Mouse (Mus musculus): Measurements from ENCODE around the gene Ripk3. TPM values are rescaled to one million over a fixed set of nuclear protein-coding genes. Genes with fewer than 3 reads are reported as not detected.
A peak's percentile ranks its signal among the peaks of the same experiment; 100 is the strongest.

Gene Ripk3
- polyA plus RNA-seq, 1 experiment from 2014 or later, result 13.2 TPM

DNA sequence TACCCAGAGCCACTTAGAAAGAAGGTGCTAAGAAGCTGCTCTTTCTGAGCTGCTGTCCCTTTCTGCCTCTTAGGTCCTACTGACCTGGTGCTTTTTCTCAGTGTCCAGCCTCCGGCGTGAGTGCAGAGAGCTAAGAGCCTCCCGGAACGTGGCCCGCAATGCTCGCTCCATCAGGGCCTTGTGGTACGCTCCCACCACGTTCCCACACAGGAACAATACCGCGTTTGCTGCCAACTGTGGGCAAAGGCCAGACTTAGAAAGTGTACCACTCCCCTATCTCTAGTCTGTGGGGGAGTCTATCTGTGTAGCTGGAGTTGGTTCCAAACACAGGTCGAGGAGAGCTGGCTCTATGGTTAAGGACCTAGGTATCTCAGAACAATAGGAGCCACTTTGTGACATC, 7.9 kb downstream of the Ripk3 start:
- no peaks in the 10 kb centered on the region for H3K9me3 ChIP-seq (ENCODE audit: control insufficient read depth, low read length)
- no peaks in the 10 kb centered on the region for H3K27me3 ChIP-seq (ENCODE audit: control insufficient read depth, insufficient read depth, low read length)
- 82% methylated on average over 11 of the region's 11 CpGs for WGBS
- no peak overlapping the region for H3K9ac ChIP-seq (ENCODE audit: low read length)
- H3K4me3 ChIP-seq (ENCODE audit: low read depth, low read length), result no peak overlapping the region
- TF ChIP-seq EP300 (optimal IDR thresholded peaks at IDR 0.05) (no peak), CTCF (IDR thresholded peaks at IDR 0.05; ENCODE audit: low read depth) (no peak)
- ATAC-seq (ENCODE audit: low FRiP score, low TSS enrichment), result no peak; the same call in 1 of the 2 replicates
- H3K4me1 ChIP-seq (replicated peaks; ENCODE audit: control insufficient read depth, insufficient read depth), result no peaks in the 10 kb centered on the region
- no peak overlapping the region for H3K27ac ChIP-seq (replicated peaks)
- no peak for DNase-seq (ENCODE audit: low spot score)
- H3K36me3 ChIP-seq (ENCODE audit: control insufficient read depth, insufficient read depth, low read length), result no peaks in the 10 kb centered on the region
- H3K4me2 ChIP-seq (replicated peaks; ENCODE audit: low read depth), result no peak overlapping the region

GRCm38 (mm10) chr14:55779656-55780055, 9.0 kb downstream of the Ripk3 start:
- Histone ChIP-seq H3K9ac (ENCODE audit: low read length) (no peak overlapping the region), H3K4me1 (replicated peaks; ENCODE audit: control insufficient read depth, insufficient read depth) (no peaks in the 10 kb centered on the region), H3K27me3 (ENCODE audit: control insufficient read depth, insufficient read depth, low read length) (no peaks in the 10 kb centered on the region), H3K27ac (replicated peaks) (no peak overlapping the region), H3K4me2 (replicated peaks; ENCODE audit: low read depth) (no peak overlapping the region), H3K4me3 (ENCODE audit: low read depth, low read length) (no peak overlapping the region), H3K9me3 (ENCODE audit: control insufficient read depth, low read length) (no peaks in the 10 kb centered on the region), H3K36me3 (ENCODE audit: control insufficient read depth, insufficient read depth, low read length) (no peaks in the 10 kb centered on the region)
- WGBS, result 59% methylated on average over 16 of the region's 16 CpGs
- ATAC-seq (ENCODE audit: low FRiP score, low TSS enrichment), result no peak
- no peak for DNase-seq (ENCODE audit: low spot score)
- TF ChIP-seq CTCF (IDR thresholded peaks at IDR 0.05; ENCODE audit: low read depth), result no peak
- TF ChIP-seq EP300 (optimal IDR thresholded peaks at IDR 0.05), result no peak

DNA sequence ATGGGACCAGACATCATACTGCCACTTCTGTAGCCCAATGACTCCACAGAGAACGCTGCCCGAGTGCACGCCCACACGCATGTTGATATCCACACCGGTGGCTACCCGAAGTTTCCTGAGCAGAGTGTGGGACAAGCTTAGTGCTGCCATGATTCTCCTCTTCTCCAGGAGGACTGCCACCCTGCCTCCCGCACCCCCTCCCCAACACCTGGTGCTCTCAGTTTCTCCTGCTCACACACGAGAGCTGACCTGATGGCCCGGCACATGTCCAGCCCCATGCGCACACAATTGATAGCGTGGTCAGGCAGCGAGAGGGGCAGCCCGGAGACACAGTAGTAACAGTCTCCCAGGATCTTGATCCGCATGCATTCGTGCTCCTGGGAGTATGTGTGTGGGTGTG, 10.0 kb downstream of the Ripk3 start:
- Histone ChIP-seq H3K27ac (replicated peaks) (no peak overlapping the region), H3K27me3 (ENCODE audit: control insufficient read depth, insufficient read depth, low read length) (no peaks in the 10 kb centered on the region), H3K4me1 (replicated peaks; ENCODE audit: control insufficient read depth, insufficient read depth) (no peaks in the 10 kb centered on the region), H3K9me3 (ENCODE audit: control insufficient read depth, low read length) (no peaks in the 10 kb centered on the region), H3K36me3 (ENCODE audit: control insufficient read depth, insufficient read depth, low read length) (no peaks in the 10 kb centered on the region), H3K4me3 (ENCODE audit: low read depth, low read length) (no peak overlapping the region), H3K9ac (ENCODE audit: low read length) (no peak overlapping the region), H3K4me2 (replicated peaks; ENCODE audit: low read depth) (no peak overlapping the region)
- TF ChIP-seq CTCF (IDR thresholded peaks at IDR 0.05; ENCODE audit: low read depth) (no peak), EP300 (optimal IDR thresholded peaks at IDR 0.05) (no peak)
- DNase-seq (ENCODE audit: low spot score) (no peak), ATAC-seq (ENCODE audit: low FRiP score, low TSS enrichment) (no peak)
- 89% methylated on average over 15 of the region's 15 CpGs for WGBS

GRCm38 (mm10) chr14:55777806-55778205, 10.9 kb downstream of the Ripk3 start:
- no peak for ATAC-seq (ENCODE audit: low FRiP score, low TSS enrichment)
- no peak overlapping the region; the same call in 1 of the 2 replicates for H3K9ac ChIP-seq (ENCODE audit: low read length)
- WGBS, result 81% methylated on average over 11 of the region's 11 CpGs

GRCm38 (mm10) chr14:55777176-55777575, 11.5 kb downstream of the Ripk3 start:
- Histone ChIP-seq H3K27me3 (ENCODE audit: control insufficient read depth, insufficient read depth, low read length) (no peaks in the 10 kb centered on the region), H3K4me1 (replicated peaks; ENCODE audit: control insufficient read depth, insufficient read depth) (no peaks in the 10 kb centered on the region), H3K27ac (replicated peaks) (no peak overlapping the region), H3K9me3 (ENCODE audit: control insufficient read depth, low read length) (no peaks in the 10 kb centered on the region), H3K4me3 (ENCODE audit: low read depth, low read length) (no peak overlapping the region), H3K9ac (ENCODE audit: low read length) (0 out of 2 replicates have a peak overlapping the region, but pooled peaks have one; percentile 18), H3K36me3 (ENCODE audit: control insufficient read depth, insufficient read depth, low read length) (no peaks in the 10 kb centered on the region), H3K4me2 (replicated peaks; ENCODE audit: low read depth) (no peak overlapping the region)
- TF ChIP-seq EP300 (optimal IDR thresholded peaks at IDR 0.05) (no peak), CTCF (IDR thresholded peaks at IDR 0.05; ENCODE audit: low read depth) (no peak)
- DNase-seq (ENCODE audit: low spot score) (no peak), ATAC-seq (ENCODE audit: low FRiP score, low TSS enrichment) (0 out of 2 replicates have a peak, but pooled peaks have one; percentile 9)
- 8% methylated on average over 3 of the region's 3 CpGs for WGBS

More at GRCm38 (mm10) chr14:55777806-55778205, 10.9 kb downstream of the Ripk3 start:
- H3K4me1 ChIP-seq (replicated peaks; ENCODE audit: control insufficient read depth, insufficient read depth), result no peaks in the 10 kb centered on the region
- H3K4me2 ChIP-seq (replicated peaks; ENCODE audit: low read depth), result no peak overlapping the region
- no peaks in the 10 kb centered on the region for H3K27me3 ChIP-seq (ENCODE audit: control insufficient read depth, insufficient read depth, low read length)
- no peak overlapping the region for H3K27ac ChIP-seq (replicated peaks)
- H3K4me3 ChIP-seq (ENCODE audit: low read depth, low read length), result no peak overlapping the region
- DNase-seq (ENCODE audit: low spot score), result no peak
- H3K9me3 ChIP-seq (ENCODE audit: control insufficient read depth, low read length), result no peaks in the 10 kb centered on the region
- TF ChIP-seq CTCF (IDR thresholded peaks at IDR 0.05; ENCODE audit: low read depth), result no peak
- no peak for TF ChIP-seq EP300 (optimal IDR thresholded peaks at IDR 0.05)
- no peaks in the 10 kb centered on the region for H3K36me3 ChIP-seq (ENCODE audit: control insufficient read depth, insufficient read depth, low read length)

- Histone ChIP-seq H3K27ac (replicated peaks) (no peak overlapping the region), H3K27me3 (ENCODE audit: control insufficient read depth, insufficient read depth, low read length) (no peaks in the 10 kb centered on the region), H3K9me3 (ENCODE audit: control insufficient read depth, low read length) (no peaks in the 10 kb centered on the region), H3K4me2 (replicated peaks; ENCODE audit: low read depth) (no peak overlapping the region), H3K36me3 (ENCODE audit: control insufficient read depth, insufficient read depth, low read length) (no peaks in the 10 kb centered on the region), H3K4me3 (ENCODE audit: low read depth, low read length) (no peak overlapping the region), H3K9ac (ENCODE audit: low read length) (no peak overlapping the region), H3K4me1 (replicated peaks; ENCODE audit: control insufficient read depth, insufficient read depth) (no peaks in the 10 kb centered on the region)
- no peak for ATAC-seq (ENCODE audit: low FRiP score, low TSS enrichment)
- WGBS, result 35% methylated on average over 7 of the region's 7 CpGs
- DNase-seq (ENCODE audit: low spot score), result no peak
- TF ChIP-seq EP300 (optimal IDR thresholded peaks at IDR 0.05) (no peak), CTCF (IDR thresholded peaks at IDR 0.05; ENCODE audit: low read depth) (no peak)
Observed at GRCm38 (mm10) chr14:55776711-55777110, 12.0 kb downstream of the Ripk3 start.

All from stomach, postnatal 0 days (tissue).